In the genomic region with DNA sequence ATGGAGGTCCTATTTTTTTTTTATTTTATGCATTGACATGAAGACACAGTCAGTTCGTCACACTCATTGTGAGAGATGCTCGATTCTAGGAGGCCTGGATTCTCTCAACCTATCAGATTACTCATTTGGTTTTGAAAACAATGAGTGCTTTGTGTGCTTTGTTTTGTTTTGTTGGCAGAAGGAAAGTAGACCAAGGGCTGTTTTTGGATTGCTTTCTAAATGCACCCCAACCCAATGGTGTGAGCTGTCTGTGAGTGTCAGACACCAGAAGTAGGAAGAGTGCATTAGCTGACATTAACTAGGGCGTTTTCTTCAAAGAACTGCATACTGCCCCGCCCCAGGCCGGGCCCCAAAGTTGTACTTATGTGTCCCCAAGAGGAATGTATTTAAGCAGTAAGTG, we compare ENCODE assay signal across 13 mouse cellular contexts. TPM values are rescaled to one million over a fixed set of nuclear protein-coding genes. Genes with fewer than 3 reads are reported as not detected.
DNase-seq lines count a peak whose midpoint lies in the region; ATAC-seq lines count a peak whose summit lies in the region.
"Had no signal": no experiment of that assay in that cellular context is flagged by ENCODE, and none has a peak within 500 bp of the region (broad histone marks: within the 10 kb centered on the region; RNA-seq: fewer than 3 reads in every experiment).

No protein-coding gene starts in this region.

- no peak overlapping the region for H3K4me3 ChIP-seq in heart, embryonic 11.5 days (ENCODE audit: low read depth, low read length)
- H3K4me3 ChIP-seq in midbrain, embryonic 11.5 days (ENCODE audit: low read depth, low read length): no peak overlapping the region
- no peak overlapping the region for H3K4me3 ChIP-seq in midbrain, embryonic 14.5 days (replicated peaks; ENCODE audit: low read depth, low read length)
- H3K4me3 ChIP-seq in hindbrain, embryonic 13.5 days: no peak overlapping the region
- H3K4me3 ChIP-seq in stomach, embryonic 14.5 days (ENCODE audit: low read depth, low read length): no peak overlapping the region

- no peak overlapping the region; the same call in 1 of the 2 replicates for H3K4me2 ChIP-seq in heart, embryonic 11.5 days
- no peak overlapping the region for H3K4me2 ChIP-seq in midbrain, embryonic 11.5 days
- H3K4me2 ChIP-seq in midbrain, embryonic 14.5 days (ENCODE audit: low read length): no peak overlapping the region
- H3K4me2 ChIP-seq in hindbrain, embryonic 13.5 days: peak overlapping the region; percentile 9; the same call in 1 of the 2 replicates
- peak overlapping the region; percentile 66; the same call in 1 of the 2 replicates for H3K4me2 ChIP-seq in stomach, embryonic 14.5 days (replicated peaks; ENCODE audit: low read depth, low read length)

- no peak for ATAC-seq in heart, embryonic 11.5 days (replicated peaks; ENCODE audit: insufficient number of reproducible peaks, low FRiP score, low TSS enrichment)
- ATAC-seq in midbrain, embryonic 11.5 days (ENCODE audit: low FRiP score): no peak
- ATAC-seq in midbrain, embryonic 14.5 days (ENCODE audit: low FRiP score, low TSS enrichment): no peak
- ATAC-seq in hindbrain, embryonic 13.5 days (ENCODE audit: low FRiP score): no peak
- ATAC-seq in stomach, embryonic 14.5 days (ENCODE audit: insufficient number of reproducible peaks, insufficient read depth, low FRiP score, low read depth): no peak
- ATAC-seq: liver, postnatal 0 days had no signal

- H3K27me3 ChIP-seq in heart, embryonic 11.5 days (ENCODE audit: control insufficient read depth, insufficient read depth, low read length): no peaks in the 10 kb centered on the region
- H3K27me3 ChIP-seq in midbrain, embryonic 11.5 days (ENCODE audit: control insufficient read depth, insufficient read depth, low read length): peaks cover 11% of the 10 kb centered on the region; the same call in 1 of the 2 replicates
- 0 out of 2 replicates have a peak, but pooled peaks cover 2% of the 10 kb centered on the region for H3K27me3 ChIP-seq in midbrain, embryonic 14.5 days (ENCODE audit: control insufficient read depth, insufficient read depth, low read length)
- H3K27me3 ChIP-seq in hindbrain, embryonic 13.5 days: peaks cover 8% of the 10 kb centered on the region
- H3K27me3 ChIP-seq in stomach, embryonic 14.5 days (ENCODE audit: control insufficient read depth, insufficient read depth, low read length): no peaks in the 10 kb centered on the region
- H3K27me3 ChIP-seq: CH12.LX had no signal

- intact Hi-C loops in heart, postnatal 14 days (cut with DNase I): no loop called here

- peaks cover 17% of the 10 kb centered on the region for H3K4me1 ChIP-seq in heart, embryonic 11.5 days (ENCODE audit: control insufficient read depth, insufficient read depth, low read length)
- peaks cover 9% of the 10 kb centered on the region for H3K4me1 ChIP-seq in midbrain, embryonic 11.5 days (ENCODE audit: control insufficient read depth, insufficient read depth, low read length)
- peaks cover 5% of the 10 kb centered on the region for H3K4me1 ChIP-seq in midbrain, embryonic 14.5 days (ENCODE audit: control insufficient read depth, insufficient read depth, low read length)
- peaks cover 25% of the 10 kb centered on the region for H3K4me1 ChIP-seq in hindbrain, embryonic 13.5 days (replicated peaks)
- peaks cover 13% of the 10 kb centered on the region for H3K4me1 ChIP-seq in stomach, embryonic 14.5 days (ENCODE audit: control insufficient read depth, insufficient read depth, low read length)

- 0 out of 2 replicates have a peak overlapping the region, but pooled peaks have one; percentile 2 for H3K27ac ChIP-seq in heart, embryonic 11.5 days (ENCODE audit: low read depth, low read length)
- H3K27ac ChIP-seq in midbrain, embryonic 11.5 days (ENCODE audit: low read depth, low read length): no peak overlapping the region
- H3K27ac ChIP-seq in midbrain, embryonic 14.5 days (replicated peaks; ENCODE audit: low read depth, low read length): no peak overlapping the region
- H3K27ac ChIP-seq in hindbrain, embryonic 13.5 days: peak overlapping the region; percentile 75
- H3K27ac ChIP-seq in stomach, embryonic 14.5 days (ENCODE audit: low read length): peak overlapping the region; percentile 71; the same call in 1 of the 2 replicates

- no peak for DNase-seq in heart, postnatal 14 days
- DNase-seq in midbrain, embryonic 11.5 days (ENCODE audit: low spot score, missing footprints): peak; percentile 70
- DNase-seq in midbrain, embryonic 14.5 days: no peak
- DNase-seq in gastrocnemius, adult 8-10 months (ENCODE audit: low spot score in 2 of 2): no peak
- no peak for DNase-seq in testis, postnatal 10 days (ENCODE audit: low spot score)
- DNase-seq: adrenal gland, adult 8-10 months; cerebellum, postnatal 36 days; gastrocnemius, postnatal 14 days; liver, postnatal 0 days had no signal

- WGBS in heart, embryonic 11.5 days (ENCODE audit: insufficient replicate concordance): 68% methylated on average over 5 of the region's 5 CpGs
- WGBS in midbrain, embryonic 11.5 days: 64% methylated on average over 5 of the region's 5 CpGs
- WGBS in midbrain, embryonic 14.5 days: 58% methylated on average over 5 of the region's 5 CpGs
- WGBS in hindbrain, embryonic 13.5 days: 47% methylated on average over 5 of the region's 5 CpGs
- 65% methylated on average over 5 of the region's 5 CpGs for WGBS in stomach, embryonic 14.5 days

- H3K36me3 ChIP-seq in heart, embryonic 11.5 days (ENCODE audit: control insufficient read depth, insufficient read depth, low read length): no peaks in the 10 kb centered on the region
- no peaks in the 10 kb centered on the region for H3K36me3 ChIP-seq in midbrain, embryonic 11.5 days (ENCODE audit: control insufficient read depth, insufficient read depth, low read length)
- H3K36me3 ChIP-seq in midbrain, embryonic 14.5 days (ENCODE audit: control insufficient read depth, insufficient read depth, low read length): no peaks in the 10 kb centered on the region
- H3K36me3 ChIP-seq in hindbrain, embryonic 13.5 days: no peaks in the 10 kb centered on the region
- H3K36me3 ChIP-seq in stomach, embryonic 14.5 days (ENCODE audit: control insufficient read depth, insufficient read depth, low read length): no peaks in the 10 kb centered on the region

- no peaks in the 10 kb centered on the region for H3K9me3 ChIP-seq in heart, embryonic 11.5 days (replicated peaks; ENCODE audit: control insufficient read depth, low read length)
- no peaks in the 10 kb centered on the region for H3K9me3 ChIP-seq in midbrain, embryonic 11.5 days (ENCODE audit: control insufficient read depth, low read length)
- H3K9me3 ChIP-seq in midbrain, embryonic 14.5 days (ENCODE audit: control insufficient read depth, low read length): no peaks in the 10 kb centered on the region
- H3K9me3 ChIP-seq in hindbrain, embryonic 13.5 days: no peaks in the 10 kb centered on the region
- H3K9me3 ChIP-seq in stomach, embryonic 14.5 days (ENCODE audit: control insufficient read depth, low read depth, low read length): no peaks in the 10 kb centered on the region

- no peak overlapping the region; the same call in 1 of the 2 replicates for H3K9ac ChIP-seq in heart, embryonic 11.5 days (ENCODE audit: low read depth, low read length)
- no peak overlapping the region for H3K9ac ChIP-seq in midbrain, embryonic 11.5 days (ENCODE audit: low read length)
- H3K9ac ChIP-seq in midbrain, embryonic 14.5 days (replicated peaks; ENCODE audit: low read length): no peak overlapping the region
- no peak overlapping the region for H3K9ac ChIP-seq in hindbrain, embryonic 13.5 days
- H3K9ac ChIP-seq in stomach, embryonic 14.5 days (replicated peaks; ENCODE audit: low read depth, low read length): no peak overlapping the region
- H3K9ac ChIP-seq: liver, postnatal 0 days had no signal

RNA-seq across cellular contexts. Expression of gene Cavin3, which starts 2.0 kb away (rescaled TPM):
- 71.2 and 74.7 TPM in 2 replicates for polyA plus RNA-seq in heart, embryonic 11.5 days (2014; fragmentation: Nextera tagmentation; extraction: Ambion mirVana)
- 10 to 100 TPM; 31.4 to 35.5 TPM for total RNA-seq in heart, postnatal 14 days (2021)
- 24.2 and 24.9 TPM in 2 replicates for polyA plus RNA-seq in midbrain, embryonic 11.5 days (2014; fragmentation: Nextera tagmentation; extraction: Ambion mirVana)
- 23.2 and 27.9 TPM in 2 replicates for polyA plus RNA-seq in midbrain, embryonic 14.5 days (2014; fragmentation: Nextera tagmentation; extraction: Ambion mirVana)
- polyA plus RNA-seq in hindbrain, embryonic 13.5 days (2015; fragmentation: Nextera tagmentation; extraction: Ambion mirVana): 28.9 and 31.6 TPM in 2 replicates
- polyA plus RNA-seq in stomach, embryonic 14.5 days (2014; fragmentation: Nextera tagmentation; extraction: Ambion mirVana): 113 and 121 TPM in 2 replicates
- total RNA-seq in gastrocnemius, adult 8-10 months (2022): 10 to 100 TPM in 1 of 4 experiments, 1 to 10 TPM in 3; 3.5 to 10.5 (median 6.7) TPM
- total RNA-seq: CH12.LX had no signal

RNA-seq across cellular contexts. Expression of gene Cckbr, which starts 54.5 kb away (rescaled TPM):
- 0.16 TPM in 1 of 2 replicates, not detected in the other for polyA plus RNA-seq in heart, embryonic 11.5 days (2014; fragmentation: Nextera tagmentation; extraction: Ambion mirVana)
- total RNA-seq in heart, postnatal 14 days (2021): not detected
- 0.14 and 0.28 TPM in 2 replicates for polyA plus RNA-seq in midbrain, embryonic 11.5 days (2014; fragmentation: Nextera tagmentation; extraction: Ambion mirVana)
- polyA plus RNA-seq in midbrain, embryonic 14.5 days (2014; fragmentation: Nextera tagmentation; extraction: Ambion mirVana): 1.7 and 3.0 TPM in 2 replicates
- polyA plus RNA-seq in hindbrain, embryonic 13.5 days (2015; fragmentation: Nextera tagmentation; extraction: Ambion mirVana): 2.0 and 2.3 TPM in 2 replicates
- 0.85 and 0.87 TPM in 2 replicates for polyA plus RNA-seq in stomach, embryonic 14.5 days (2014; fragmentation: Nextera tagmentation; extraction: Ambion mirVana)
- not detected for total RNA-seq in gastrocnemius, adult 8-10 months (2022)
- total RNA-seq: CH12.LX; gastrocnemius, postnatal 14 days had no signal
- polyA plus RNA-seq: liver, postnatal 0 days had no signal

Comparison
In these comparisons a context has a peak if more than half of its experiments do, and no peak if none do; other contexts are left out.
1. H3K27ac ChIP-seq: peak in heart, embryonic 11.5 days (single experiment), hindbrain, embryonic 13.5 days (single experiment) and stomach, embryonic 14.5 days (single experiment); none in midbrain, embryonic 11.5 days (single experiment) and midbrain, embryonic 14.5 days (single experiment).
2. H3K4me2 ChIP-seq: peak in hindbrain, embryonic 13.5 days (single experiment) and stomach, embryonic 14.5 days (single experiment); none in heart, embryonic 11.5 days (single experiment), midbrain, embryonic 11.5 days (single experiment) and midbrain, embryonic 14.5 days (single experiment).